Mouse (Mus musculus) Patski (cell line): Measurements from ENCODE around the gene Prss48. TPM values are rescaled to one million over a fixed set of nuclear protein-coding genes. Genes with fewer than 3 reads are reported as not detected.
"Not testable (repeated sequence)": the region's sequence is repeated elsewhere in the genome, so short reads cannot be mapped to it uniquely, and the experiment has no call there.

Experiments used
- ATAC-seq: fragments of 100-300 bp; one replicate; pipeline ENCODE4 v1.8.0; 2021
- CTCF ChIA-PET: fragments of 350-600 bp; sonication (Branson Sonifier 250); formaldehyde crosslinking; loops from one replicate; lab custom pipeline; 2022; ENCODE audit warnings: inconsistent platforms; lab: Charles Lee
- POLR2A ChIA-PET: fragments of 350-600 bp; sonication (Branson Sonifier 250); formaldehyde crosslinking; loops from one replicate; lab custom pipeline; 2022; ENCODE audit warnings: antibody characterized with exemption, inconsistent platforms; lab: Charles Lee
- DNase-seq: peaks from one replicate; pipeline ENCODE4 v3.0.0-alpha.2; 2011; ENCODE audit warnings: low read depth, low spot score
- H3K27me3 ChIP-seq: fragments of 371-371 bp; one replicate; pipeline ENCODE4 v1.5.1; 2021
- CTCF ChIP-seq: fragments of 100-300 bp; IDR thresholded peaks from one replicate; pipeline ENCODE4 v1.5.1; 2021
- in situ Hi-C: fragments of 300-500 bp; cut with MboI; formaldehyde crosslinking; loops from 3 replicates; pipeline ENCODE4 v1.11.1; 2018; ENCODE audit warnings: low pct_unique_long_range_greater_than_20kb, mixed read lengths
- polyA plus RNA-seq: library from polyadenylated mRNA; unstranded; gene quantifications from one replicate; pipeline ENCODE4 v1.2.3, GENCODE M21; 2021

Gene Prss48
- polyA plus RNA-seq, 1 experiment from 2014 or later = not detected

DNA sequence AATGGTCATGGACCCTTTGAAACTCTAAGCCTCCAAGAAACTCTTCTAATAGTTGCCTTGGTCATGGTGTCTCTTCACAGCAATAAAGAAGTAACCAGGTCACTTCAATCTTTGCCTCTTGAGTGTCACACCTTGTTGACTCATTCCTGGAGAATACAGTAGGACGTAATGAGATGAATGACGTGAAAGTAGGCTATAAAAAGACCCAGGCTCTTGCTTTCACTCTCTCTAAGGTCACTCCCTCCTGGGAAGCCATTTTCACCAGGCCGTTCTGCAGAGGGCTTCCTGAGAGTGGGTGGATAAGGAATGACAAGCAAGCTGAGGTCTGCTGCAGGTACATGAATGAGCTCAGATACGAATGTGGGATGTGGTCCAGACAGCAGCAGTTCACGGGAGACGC is 9.1 kb upstream of the Prss48 start:
- DNase-seq (no peak), ATAC-seq (no peak)
- in situ Hi-C loops = no loop called here
- H3K27me3 ChIP-seq = no peaks in the 10 kb centered on the region
- TF ChIP-seq CTCF = no peak
- ChIA-PET POLR2A (no interaction called here), CTCF (interaction anchor here (1.7 to 3.1 kb wide), 2 partner anchors 9 kb away, joined by 5 to 18 read pairs; partner anchors contain the start of gene Prss48)

DNA sequence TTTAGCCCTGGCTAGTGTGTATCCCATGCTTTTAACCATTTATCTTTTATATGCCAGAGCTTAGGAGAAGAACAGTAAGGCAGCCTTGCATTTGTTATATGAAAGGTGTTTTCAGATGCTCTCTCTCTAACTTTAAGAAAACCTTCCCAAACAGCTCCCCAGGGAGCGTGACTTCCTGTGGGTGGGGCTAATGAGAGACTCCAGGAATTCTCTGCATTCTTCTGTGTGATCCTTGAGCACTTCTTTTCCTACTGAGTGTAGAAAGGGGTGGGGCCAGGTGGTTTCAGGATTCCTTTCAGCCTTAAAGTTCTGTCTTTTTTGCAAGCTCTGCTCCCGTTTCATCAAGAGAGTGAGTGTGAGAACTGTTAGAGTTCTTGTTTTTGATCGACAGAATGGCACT is 8.3 kb upstream of the Prss48 start:
- ATAC-seq (no peak), DNase-seq (no peak)
- no peak for TF ChIP-seq CTCF
- H3K27me3 ChIP-seq = no peaks in the 10 kb centered on the region
- ChIA-PET POLR2A (no interaction called here), CTCF (interaction anchor here (1.7 to 3.1 kb wide), 2 partner anchors 8 to 10 kb away, joined by 5 to 18 read pairs; partner anchors contain the start of gene Prss48)
- in situ Hi-C loops = no loop called here

DNA sequence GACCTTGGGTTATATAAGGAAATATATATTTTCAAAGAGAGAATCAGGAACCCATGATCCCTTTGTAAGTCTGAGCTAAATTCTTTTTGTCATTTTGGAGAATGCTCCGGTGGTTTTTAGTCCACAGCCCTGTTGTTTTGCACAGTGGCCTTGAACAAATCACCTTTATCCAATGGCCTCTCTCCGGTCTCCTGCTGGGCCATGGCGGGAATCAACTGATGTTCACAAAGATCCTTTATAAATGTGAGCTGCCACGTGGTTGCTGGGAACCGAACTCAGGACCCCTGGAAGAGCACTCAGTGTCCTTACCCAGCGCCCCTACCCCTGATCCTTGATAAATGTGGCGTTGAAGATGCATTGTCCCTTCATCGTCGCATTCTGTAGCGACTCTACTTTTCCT is 2.5 kb upstream of the Prss48 start:
- DNase-seq (no peak), ATAC-seq (no peak)
- in situ Hi-C loops = no loop called here
- H3K27me3 ChIP-seq = no peaks in the 10 kb centered on the region
- ChIA-PET CTCF (interaction anchor here (1.1 to 3.0 kb wide), 3 partner anchors 8 to 16 kb away, joined by 3 to 14 read pairs (median 3); no protein-coding TSS in a partner anchor), POLR2A (no interaction called here)
- no peak for TF ChIP-seq CTCF

DNA sequence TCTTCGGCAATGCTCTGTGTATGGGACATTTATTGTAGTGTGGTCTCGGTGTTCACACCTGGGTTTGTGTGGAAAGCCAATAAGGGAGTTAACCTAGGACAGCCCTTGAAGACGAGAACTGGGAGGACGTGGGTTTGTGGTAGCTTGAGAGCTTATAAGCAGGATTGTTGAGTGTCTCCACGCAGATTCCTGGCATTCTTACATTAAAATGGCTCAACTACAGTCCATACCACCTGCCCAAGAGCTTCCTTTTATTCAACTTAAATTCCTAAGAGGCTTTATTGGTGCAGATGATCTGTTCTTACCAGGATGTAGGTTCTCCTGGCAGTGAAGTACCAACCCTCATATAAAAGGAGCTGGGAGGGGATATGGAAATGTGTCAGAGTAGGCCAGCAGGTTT is 649 bp upstream of the Prss48 start:
- no peak for TF ChIP-seq CTCF
- in situ Hi-C loops = no loop called here
- ChIA-PET CTCF (interaction anchor here (1.5 to 1.7 kb wide), 3 partner anchors 8 to 20 kb away, joined by 3 to 5 read pairs (median 3); no protein-coding TSS in a partner anchor), POLR2A (interaction anchor here (0.6 to 0.7 kb wide), 3 partner anchors 68 to 918 kb away, joined by 3 to 7 read pairs (median 4); no protein-coding TSS in a partner anchor)
- ATAC-seq (peak; percentile 47), DNase-seq (no peak)
- H3K27me3 ChIP-seq = no peaks in the 10 kb centered on the region

DNA sequence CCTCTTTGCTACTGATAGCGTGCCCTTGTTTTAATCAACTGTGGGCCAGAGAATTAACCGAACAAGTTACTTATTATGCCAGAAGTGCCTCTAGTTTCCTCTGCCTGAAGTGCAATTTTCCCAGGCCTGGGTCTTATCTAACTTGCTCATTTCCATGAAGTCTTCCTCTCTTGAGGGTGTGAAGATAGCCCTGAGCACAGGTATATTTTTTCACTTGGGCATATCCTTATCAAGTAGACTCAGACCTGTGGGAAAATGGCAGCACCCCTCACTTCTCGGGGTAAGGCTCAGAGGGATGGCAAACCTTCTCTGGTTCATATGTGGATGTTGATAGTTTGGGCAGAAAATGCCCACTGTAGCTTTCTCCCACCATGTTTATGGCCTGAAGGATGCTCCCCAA is 1.0 kb downstream of the Prss48 start:
- POLR2A ChIA-PET = interaction anchor here (0.8 to 1.3 kb wide), 2 partner anchors 9 to 18 kb away, joined by 3 to 5 read pairs; no protein-coding TSS in a partner anchor
- CTCF ChIA-PET = no interaction called here
- in situ Hi-C loops = no loop called here
- ATAC-seq (no peak), DNase-seq (no peak)
- TF ChIP-seq CTCF = no peak
- H3K27me3 ChIP-seq = no peaks in the 10 kb centered on the region

DNA sequence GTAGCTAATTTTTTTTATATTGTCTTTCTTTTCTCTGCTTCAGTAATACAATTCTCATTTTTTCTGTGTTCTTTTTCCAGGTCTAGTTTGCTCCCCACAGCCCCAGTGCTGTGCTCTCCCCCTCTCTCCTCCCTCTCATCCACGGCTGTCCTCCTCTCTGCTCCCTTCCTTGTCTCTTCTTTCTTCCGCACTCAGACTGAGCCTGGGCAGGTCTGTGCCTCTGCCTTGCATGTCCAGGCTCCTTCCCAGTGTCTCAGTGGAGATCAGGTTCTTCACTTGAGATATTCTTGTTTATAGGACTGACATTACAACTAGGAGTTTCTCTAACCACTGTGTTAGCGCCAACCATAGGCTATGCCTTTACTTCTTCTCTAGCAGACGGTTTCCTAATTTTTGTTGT is 7.6 kb downstream of the Prss48 start:
- ChIA-PET CTCF (interaction anchor here (0.5 to 1.6 kb wide), 3 partner anchors 8 to 25 kb away, joined by 3 read pairs; no protein-coding TSS in a partner anchor), POLR2A (no interaction called here)
- DNase-seq (no peak), ATAC-seq (no peak)
- TF ChIP-seq CTCF = no peak
- no peaks in the 10 kb centered on the region for H3K27me3 ChIP-seq
- in situ Hi-C loops = no loop called here

DNA sequence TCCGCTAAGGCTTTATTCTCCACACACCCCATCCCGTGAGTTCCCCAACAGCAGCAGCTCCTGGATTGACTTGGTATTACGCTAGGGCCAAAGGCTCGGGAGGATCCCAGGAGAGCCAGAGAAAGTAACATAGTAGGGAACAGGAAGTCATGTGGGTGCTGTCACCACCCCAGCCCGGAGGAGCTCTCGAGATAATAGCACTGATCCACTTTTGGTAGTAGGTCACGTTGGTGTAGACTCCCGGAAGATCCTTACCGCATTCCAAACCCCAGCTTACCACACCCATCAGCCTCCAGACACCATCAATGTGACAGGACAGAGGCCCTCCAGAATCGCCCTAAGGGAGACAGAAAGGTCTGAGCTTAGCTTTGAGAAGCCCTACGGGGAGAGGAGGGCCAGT is 8.5 kb downstream of the Prss48 start:
- POLR2A ChIA-PET = interaction anchor here (0.7 kb wide), 1 partner anchor 19 kb away, joined by 3 read pairs; no protein-coding TSS in a partner anchor
- no peak for TF ChIP-seq CTCF
- H3K27me3 ChIP-seq = no peaks in the 10 kb centered on the region
- in situ Hi-C loops = no loop called here
- CTCF ChIA-PET = interaction anchor here (1.6 kb wide), 1 partner anchor 25 kb away, joined by 3 read pairs; no protein-coding TSS in a partner anchor
- no peak for DNase-seq
- ATAC-seq = no peak

DNA sequence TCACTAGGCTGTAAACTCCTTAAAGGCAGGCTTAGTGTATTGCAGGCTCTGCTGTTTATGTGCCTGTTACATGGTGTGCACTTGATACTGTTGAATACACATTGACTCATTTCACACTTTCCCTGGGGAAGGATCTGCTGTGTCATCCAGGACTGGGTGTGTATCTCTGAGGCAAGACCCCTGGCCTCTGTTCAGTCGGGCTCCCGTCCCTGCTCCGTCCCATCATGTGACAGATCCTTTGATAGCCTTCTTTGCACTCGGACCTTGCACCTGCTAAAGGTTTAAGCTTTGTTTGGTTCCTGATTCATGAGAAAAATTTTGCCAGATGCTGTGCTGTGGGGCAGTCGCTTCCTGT is 10.5 kb downstream of the Prss48 start:
- DNase-seq (no peak), ATAC-seq (no peak)
- TF ChIP-seq CTCF = no peak
- in situ Hi-C loops = no loop called here
- CTCF ChIA-PET = interaction anchor here (0.8 to 1.6 kb wide), 2 partner anchors 11 to 41 kb away, joined by 3 read pairs; no protein-coding TSS in a partner anchor
- H3K27me3 ChIP-seq = no peaks in the 10 kb centered on the region
- POLR2A ChIA-PET = interaction anchor here (0.6 to 1.3 kb wide), 2 partner anchors 18 to 66 kb away, joined by 3 to 4 read pairs; no protein-coding TSS in a partner anchor

DNA sequence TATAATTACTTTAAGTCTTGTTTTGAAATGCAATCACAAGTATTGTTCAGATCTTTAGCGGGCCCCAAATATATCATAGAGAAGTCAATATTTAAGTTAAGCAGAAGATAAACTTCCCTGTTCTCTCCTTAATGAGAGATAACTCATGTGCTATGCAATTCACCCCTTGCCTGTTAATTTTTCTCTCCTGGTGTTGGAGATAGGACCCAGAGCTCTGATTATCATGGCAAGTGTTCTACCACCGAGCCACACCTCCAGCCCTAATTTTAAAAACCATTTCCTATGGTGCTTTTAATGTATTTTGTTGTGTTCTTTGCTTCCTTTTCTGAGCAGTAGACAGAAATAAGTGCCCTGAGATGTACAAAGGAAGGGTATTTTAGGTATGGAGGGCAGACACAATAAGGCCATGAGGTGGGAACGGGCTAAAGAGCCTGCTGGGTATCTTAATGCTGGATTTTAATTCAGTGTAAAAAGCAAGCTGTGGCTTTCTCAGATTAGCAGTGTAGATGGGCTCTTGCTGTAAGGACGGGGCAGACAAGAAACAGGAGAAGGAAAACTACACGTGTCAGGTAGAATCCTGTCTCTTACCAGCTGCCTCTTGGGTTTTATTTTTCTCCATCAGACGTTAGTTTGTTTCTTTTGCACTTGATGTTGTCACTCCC is 11.0 kb downstream of the Prss48 start:
- no peak for DNase-seq
- ChIA-PET CTCF (interaction anchor here (0.8 to 1.6 kb wide), 2 partner anchors 12 to 42 kb away, joined by 3 read pairs; no protein-coding TSS in a partner anchor), POLR2A (interaction anchor here (0.6 kb wide), 1 partner anchor 66 kb away, joined by 3 read pairs; no protein-coding TSS in a partner anchor)
- ATAC-seq = no peak
- no peak for TF ChIP-seq CTCF
- in situ Hi-C loops = no loop called here
- no peaks in the 10 kb centered on the region for H3K27me3 ChIP-seq

DNA sequence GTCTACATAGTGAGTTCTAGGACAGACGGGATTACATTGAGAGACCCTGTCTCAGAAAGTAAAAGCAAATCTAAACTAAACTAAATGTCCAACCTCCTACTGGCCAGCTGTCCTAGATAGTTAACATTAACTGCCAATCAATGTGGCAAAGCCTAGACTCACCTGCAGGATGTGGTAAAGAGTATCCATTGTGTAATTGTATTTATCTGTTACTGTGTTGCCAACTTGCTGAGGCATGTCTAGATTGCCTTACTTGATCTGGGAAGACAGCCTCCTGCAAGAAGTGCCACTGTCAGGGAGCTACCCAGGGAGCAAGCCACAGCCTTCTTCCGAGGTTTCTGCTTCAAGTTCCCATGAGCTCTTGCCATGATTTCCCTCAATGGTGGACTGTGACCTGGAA is 15.1 kb downstream of the Prss48 start:
- TF ChIP-seq CTCF = no peak
- in situ Hi-C loops = no loop called here
- no peaks in the 10 kb centered on the region for H3K27me3 ChIP-seq
- DNase-seq (no peak), ATAC-seq (no peak)
- ChIA-PET CTCF (interaction anchor here (0.8 to 1.4 kb wide), 3 partner anchors 8 to 41 kb away, joined by 3 to 4 read pairs (median 3); no protein-coding TSS in a partner anchor), POLR2A (no interaction called here)

DNA sequence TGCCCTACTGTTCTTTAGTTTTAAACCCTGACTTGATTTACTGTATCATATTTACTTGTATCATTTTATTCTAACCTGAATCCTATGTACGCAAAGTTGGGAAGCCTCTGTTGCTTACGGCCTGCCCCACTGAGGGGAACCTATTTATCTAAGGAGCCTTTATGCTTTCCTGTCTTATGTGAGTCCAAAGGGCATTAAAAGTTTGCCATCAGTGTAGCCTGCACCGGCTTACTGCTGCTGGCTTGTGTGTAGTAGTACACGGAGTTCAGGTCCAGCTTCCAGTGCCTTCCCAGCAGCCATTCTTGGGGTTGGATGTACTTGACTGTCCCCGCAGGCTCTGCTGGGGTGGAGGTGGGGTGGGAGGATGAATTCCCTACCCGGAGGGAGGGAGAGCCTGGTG is 17.8 kb downstream of the Prss48 start:
- in situ Hi-C loops = no loop called here
- ChIA-PET CTCF (interaction anchor here (0.9 to 1.1 kb wide), 2 partner anchors 23 to 132 kb away, joined by 3 read pairs; no protein-coding TSS in a partner anchor), POLR2A (no interaction called here)
- no peaks in the 10 kb centered on the region for H3K27me3 ChIP-seq
- ATAC-seq = no peak
- no peak for TF ChIP-seq CTCF
- no peak for DNase-seq

DNA sequence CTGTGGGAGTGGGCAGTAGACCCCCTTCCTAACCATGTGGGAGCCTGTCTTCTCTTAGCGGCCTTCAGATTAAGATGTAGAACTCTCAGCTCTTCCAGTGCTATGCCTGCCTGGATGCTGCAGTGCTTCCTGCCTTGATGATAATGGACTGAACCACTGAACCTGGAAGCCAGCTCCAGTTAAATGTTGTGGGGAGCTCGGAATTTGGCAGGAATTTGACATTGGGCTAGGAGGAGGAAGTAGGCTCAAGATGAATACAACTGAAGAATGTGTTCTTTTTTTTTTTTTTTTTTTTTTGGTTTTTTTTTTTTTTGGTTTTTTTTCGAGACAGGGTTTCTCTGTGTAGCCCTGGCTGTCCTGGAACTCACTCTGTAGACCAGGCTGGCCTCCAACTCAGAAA is 20.5 kb downstream of the Prss48 start:
- H3K27me3 ChIP-seq, DNase-seq, POLR2A ChIA-PET, CTCF ChIA-PET, in situ Hi-C loops, ATAC-seq: not testable (repeated sequence)
